Mouse (Mus musculus): ENCODE data around the gene Dtd1. TPM values are rescaled to one million over a fixed set of nuclear protein-coding genes. Genes with fewer than 3 reads are reported as not detected.

Gene Dtd1
- polyA plus RNA-seq, 1 experiment from 2014 or later, result 50.0 TPM

DNA sequence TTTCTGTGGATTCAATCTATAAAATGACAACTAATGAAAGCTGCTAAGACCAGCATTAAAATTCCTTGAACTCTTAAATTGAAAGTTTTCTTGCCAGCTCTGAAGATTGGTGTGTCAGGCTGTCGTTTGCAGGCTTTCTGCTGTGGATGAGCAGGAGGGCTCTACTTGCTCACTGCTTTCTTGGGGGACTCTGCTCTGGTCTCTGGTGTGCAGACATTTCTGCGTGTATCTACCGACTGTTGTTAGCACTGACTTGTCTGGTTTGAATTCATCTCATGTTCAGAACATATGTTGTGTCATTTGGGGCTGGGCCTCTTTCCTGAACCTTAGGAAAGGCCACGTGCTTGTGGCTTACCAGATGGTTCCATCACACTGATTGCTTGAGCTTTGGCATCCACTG is 120.0 kb downstream of the Dtd1 start:
- Histone ChIP-seq H3K9ac (no peak overlapping the region), H3K27ac (no peak overlapping the region), H3K9me3 (replicated peaks) (no peaks in the 10 kb centered on the region), H3K4me1 (peaks cover 12% of the 10 kb centered on the region), H3K36me3 (ENCODE audit: poor library complexity, severe bottlenecking) (no peaks in the 10 kb centered on the region), H3K27me3 (no peaks in the 10 kb centered on the region), H3K4me3 (no peak overlapping the region), H3K4me2 (no peak overlapping the region)
- 76% methylated on average over 4 of the region's 4 CpGs for WGBS
- no peak for ATAC-seq

- Histone ChIP-seq H3K4me2 (no peak overlapping the region), H3K36me3 (ENCODE audit: poor library complexity, severe bottlenecking) (no peaks in the 10 kb centered on the region), H3K4me3 (no peak overlapping the region), H3K27me3 (no peaks in the 10 kb centered on the region), H3K27ac (no peak overlapping the region), H3K9ac (no peak overlapping the region), H3K4me1 (peaks cover 12% of the 10 kb centered on the region), H3K9me3 (replicated peaks) (no peaks in the 10 kb centered on the region)
- 29% methylated on average over 5 of the region's 5 CpGs for WGBS
- 0 out of 2 replicates have a peak, but pooled peaks have one; percentile 20 for ATAC-seq
These were observed 120.8 kb downstream of the Dtd1 start for GRCm38 (mm10) chr2:144720407-144720959.

- H3K4me2 ChIP-seq, result no peak overlapping the region
- H3K36me3 ChIP-seq (ENCODE audit: poor library complexity, severe bottlenecking), result no peaks in the 10 kb centered on the region
- no peak overlapping the region for H3K9ac ChIP-seq
- no peak overlapping the region for H3K4me3 ChIP-seq
- H3K9me3 ChIP-seq (replicated peaks), result no peaks in the 10 kb centered on the region
- no peak overlapping the region for H3K27ac ChIP-seq
- H3K27me3 ChIP-seq, result no peaks in the 10 kb centered on the region
- H3K4me1 ChIP-seq, result peaks cover 6% of the 10 kb centered on the region; the same call in 1 of the 2 replicates
- WGBS, result 86% methylated on average over 1 of the region's 1 CpGs
- ATAC-seq, result peak; percentile 52; the same call in 1 of the 2 replicates
These were observed 125.0 kb downstream of the Dtd1 start for GRCm38 (mm10) chr2:144724679-144725078.

GRCm38 (mm10) chr2:144727136-144727535 is 127.4 kb downstream of the Dtd1 start:
- ATAC-seq, result no peak
- H3K27me3 ChIP-seq, result no peaks in the 10 kb centered on the region
- H3K9ac ChIP-seq, result no peak overlapping the region
- no peak overlapping the region for H3K4me3 ChIP-seq
- no peaks in the 10 kb centered on the region for H3K36me3 ChIP-seq (ENCODE audit: poor library complexity, severe bottlenecking)
- H3K9me3 ChIP-seq (replicated peaks), result no peaks in the 10 kb centered on the region
- 94% methylated on average over 3 of the region's 3 CpGs for WGBS
- no peak overlapping the region for H3K4me2 ChIP-seq
- H3K4me1 ChIP-seq, result no peaks in the 10 kb centered on the region
- H3K27ac ChIP-seq, result no peak overlapping the region

- no peak overlapping the region for H3K27ac ChIP-seq
- H3K36me3 ChIP-seq (ENCODE audit: poor library complexity, severe bottlenecking), result no peaks in the 10 kb centered on the region
- H3K27me3 ChIP-seq, result no peaks in the 10 kb centered on the region
- no peak overlapping the region for H3K4me2 ChIP-seq
- no peaks in the 10 kb centered on the region for H3K4me1 ChIP-seq
- no peak for ATAC-seq
- no peaks in the 10 kb centered on the region for H3K9me3 ChIP-seq (replicated peaks)
- no peak overlapping the region for H3K4me3 ChIP-seq
- H3K9ac ChIP-seq, result no peak overlapping the region
- 92% methylated on average over 2 of the region's 2 CpGs for WGBS
These were observed 130.1 kb downstream of the Dtd1 start for GRCm38 (mm10) chr2:144729776-144730175.

GRCm38 (mm10) chr2:144738161-144738560 is 138.5 kb downstream of the Dtd1 start:
- H3K27ac ChIP-seq, result no peak overlapping the region
- H3K9me3 ChIP-seq (replicated peaks), result no peaks in the 10 kb centered on the region
- no peaks in the 10 kb centered on the region for H3K36me3 ChIP-seq (ENCODE audit: poor library complexity, severe bottlenecking)
- WGBS, result 92% methylated on average over 5 of the region's 5 CpGs
- H3K27me3 ChIP-seq, result no peaks in the 10 kb centered on the region
- ATAC-seq, result no peak
- H3K4me3 ChIP-seq, result no peak overlapping the region
- no peaks in the 10 kb centered on the region for H3K4me1 ChIP-seq
- no peak overlapping the region for H3K4me2 ChIP-seq
- no peak overlapping the region for H3K9ac ChIP-seq

DNA sequence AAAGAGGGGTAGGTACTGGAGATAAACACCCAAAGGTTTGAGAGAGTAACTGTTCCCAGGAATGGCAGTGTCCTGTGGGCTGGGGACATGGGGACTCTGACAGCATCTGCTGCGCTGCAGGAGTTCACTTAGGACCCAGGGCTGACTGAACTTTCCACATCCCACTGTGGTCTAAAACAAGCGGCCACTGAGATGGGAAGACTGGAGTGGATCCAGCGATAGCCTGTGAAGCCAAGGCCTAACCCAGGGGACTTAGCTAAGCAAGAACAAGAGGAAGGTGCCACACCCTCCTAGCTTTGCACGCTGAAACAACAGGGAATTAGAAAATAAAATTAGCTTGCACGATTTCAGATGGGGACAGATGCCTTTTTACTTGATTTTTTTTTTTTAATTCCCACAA is 138.9 kb downstream of the Dtd1 start:
- Histone ChIP-seq H3K9ac (no peak overlapping the region), H3K4me2 (no peak overlapping the region), H3K4me3 (no peak overlapping the region), H3K9me3 (replicated peaks) (no peaks in the 10 kb centered on the region), H3K36me3 (ENCODE audit: poor library complexity, severe bottlenecking) (no peaks in the 10 kb centered on the region), H3K27me3 (no peaks in the 10 kb centered on the region), H3K27ac (no peak overlapping the region), H3K4me1 (no peaks in the 10 kb centered on the region)
- no peak for ATAC-seq
- WGBS, result 79% methylated on average over 5 of the region's 5 CpGs

- no peak overlapping the region for H3K27ac ChIP-seq
- H3K27me3 ChIP-seq, result no peaks in the 10 kb centered on the region
- no peak overlapping the region for H3K4me3 ChIP-seq
- no peaks in the 10 kb centered on the region for H3K4me1 ChIP-seq
- no peaks in the 10 kb centered on the region for H3K36me3 ChIP-seq (ENCODE audit: poor library complexity, severe bottlenecking)
- no peak overlapping the region for H3K9ac ChIP-seq
- 79% methylated on average over 6 of the region's 6 CpGs for WGBS
- H3K9me3 ChIP-seq (replicated peaks), result no peaks in the 10 kb centered on the region
- H3K4me2 ChIP-seq, result no peak overlapping the region
- ATAC-seq, result no peak
These were observed 140.9 kb downstream of the Dtd1 start for GRCm38 (mm10) chr2:144740577-144740997.

- 86% methylated on average over 10 of the region's 10 CpGs for whole genome bisulfite sequencing
- H3K27ac ChIP-seq, result no peak overlapping the region
- no peaks in the 10 kb centered on the region for H3K27me3 ChIP-seq
These were observed 142.3 kb downstream of the Dtd1 start for GRCm38 (mm10) chr2:144741973-144742372.

DNA sequence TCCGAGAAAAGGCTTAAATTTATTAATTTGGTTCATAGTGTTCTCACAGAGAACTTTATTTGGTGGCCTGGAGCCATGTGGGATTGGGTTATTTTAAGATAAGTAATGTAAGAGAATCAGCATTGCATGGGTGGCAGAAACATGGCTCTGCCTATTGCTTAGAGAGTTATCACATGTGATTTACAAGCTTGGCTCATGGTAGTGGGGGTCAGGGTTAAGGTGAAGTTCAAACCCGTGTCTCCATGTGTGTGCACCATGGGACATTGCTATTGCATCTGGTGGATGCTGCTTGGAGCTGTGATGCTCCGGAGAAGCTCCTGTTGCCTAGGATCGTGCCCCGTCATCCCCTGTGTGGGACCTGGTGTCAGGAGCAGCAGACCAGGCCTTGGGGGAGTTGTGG is 143.6 kb downstream of the Dtd1 start:
- H3K27me3 ChIP-seq, result no peaks in the 10 kb centered on the region

More at GRCm38 (mm10) chr2:144741973-144742372, 142.3 kb downstream of the Dtd1 start:
- Histone ChIP-seq H3K9ac (no peak overlapping the region), H3K36me3 (ENCODE audit: poor library complexity, severe bottlenecking) (no peaks in the 10 kb centered on the region), H3K4me3 (no peak overlapping the region), H3K9me3 (replicated peaks) (no peaks in the 10 kb centered on the region), H3K4me2 (no peak overlapping the region), H3K4me1 (no peaks in the 10 kb centered on the region)
- 0 out of 2 replicates have a peak, but pooled peaks have one; percentile 16 for ATAC-seq

DNA sequence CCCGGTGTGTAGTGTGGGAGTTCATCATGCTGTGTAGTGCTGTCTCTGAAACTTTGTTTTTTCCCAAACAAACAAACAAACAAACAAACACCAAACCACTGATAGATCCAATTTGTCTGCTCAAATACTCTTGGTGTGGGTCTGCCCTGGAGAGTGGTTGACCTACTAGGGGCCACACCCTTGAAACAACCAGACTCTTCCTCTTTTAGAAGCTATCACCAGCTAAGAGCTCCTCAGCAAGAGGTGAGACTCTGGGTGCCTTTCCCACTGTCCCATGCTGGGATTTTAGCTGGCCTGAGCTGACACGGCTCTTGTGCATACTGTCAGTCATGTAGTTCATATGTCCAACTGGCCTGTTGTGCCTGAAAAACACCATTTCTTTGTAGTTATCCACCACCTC is 145.6 kb downstream of the Dtd1 start:
- Histone ChIP-seq H3K9me3 (replicated peaks) (no peaks in the 10 kb centered on the region), H3K27ac (no peak overlapping the region), H3K4me1 (no peaks in the 10 kb centered on the region), H3K4me3 (no peak overlapping the region), H3K4me2 (no peak overlapping the region), H3K9ac (no peak overlapping the region), H3K27me3 (no peaks in the 10 kb centered on the region), H3K36me3 (ENCODE audit: poor library complexity, severe bottlenecking) (no peaks in the 10 kb centered on the region)
- ATAC-seq, result no peak
- 92% methylated on average over 2 of the region's 2 CpGs for WGBS

More for the DNA sequence above, 143.6 kb downstream of the Dtd1 start:
- no peak overlapping the region for H3K27ac ChIP-seq
- H3K36me3 ChIP-seq (ENCODE audit: poor library complexity, severe bottlenecking), result no peaks in the 10 kb centered on the region
- H3K4me1 ChIP-seq, result no peaks in the 10 kb centered on the region
- ATAC-seq, result no peak
- H3K4me3 ChIP-seq, result no peak overlapping the region
- H3K4me2 ChIP-seq, result no peak overlapping the region
- no peaks in the 10 kb centered on the region for H3K9me3 ChIP-seq (replicated peaks)
- WGBS, result 89% methylated on average over 5 of the region's 5 CpGs
- H3K9ac ChIP-seq, result no peak overlapping the region

GRCm38 (mm10) chr2:144746046-144746783 is 146.5 kb downstream of the Dtd1 start:
- H3K4me1 ChIP-seq, result no peaks in the 10 kb centered on the region
- H3K9me3 ChIP-seq (replicated peaks), result no peaks in the 10 kb centered on the region
- H3K36me3 ChIP-seq (ENCODE audit: poor library complexity, severe bottlenecking), result no peaks in the 10 kb centered on the region
- no peak overlapping the region for H3K27ac ChIP-seq
- no peaks in the 10 kb centered on the region for H3K27me3 ChIP-seq
- ATAC-seq, result no peak
- H3K4me2 ChIP-seq, result no peak overlapping the region
- no peak overlapping the region for H3K4me3 ChIP-seq
- 65% methylated on average over 4 of the region's 4 CpGs for WGBS
- no peak overlapping the region for H3K9ac ChIP-seq
